Mouse (Mus musculus): ENCODE results near the gene Gcsh. TPM values are rescaled to one million over a fixed set of nuclear protein-coding genes. Genes with fewer than 3 reads are reported as not detected.
A peak's percentile ranks its signal among the peaks of the same experiment; 100 is the strongest.

Gcsh gene
- total RNA-seq (2017), result 76.5 and 87.6 TPM in 2 replicates

DNA sequence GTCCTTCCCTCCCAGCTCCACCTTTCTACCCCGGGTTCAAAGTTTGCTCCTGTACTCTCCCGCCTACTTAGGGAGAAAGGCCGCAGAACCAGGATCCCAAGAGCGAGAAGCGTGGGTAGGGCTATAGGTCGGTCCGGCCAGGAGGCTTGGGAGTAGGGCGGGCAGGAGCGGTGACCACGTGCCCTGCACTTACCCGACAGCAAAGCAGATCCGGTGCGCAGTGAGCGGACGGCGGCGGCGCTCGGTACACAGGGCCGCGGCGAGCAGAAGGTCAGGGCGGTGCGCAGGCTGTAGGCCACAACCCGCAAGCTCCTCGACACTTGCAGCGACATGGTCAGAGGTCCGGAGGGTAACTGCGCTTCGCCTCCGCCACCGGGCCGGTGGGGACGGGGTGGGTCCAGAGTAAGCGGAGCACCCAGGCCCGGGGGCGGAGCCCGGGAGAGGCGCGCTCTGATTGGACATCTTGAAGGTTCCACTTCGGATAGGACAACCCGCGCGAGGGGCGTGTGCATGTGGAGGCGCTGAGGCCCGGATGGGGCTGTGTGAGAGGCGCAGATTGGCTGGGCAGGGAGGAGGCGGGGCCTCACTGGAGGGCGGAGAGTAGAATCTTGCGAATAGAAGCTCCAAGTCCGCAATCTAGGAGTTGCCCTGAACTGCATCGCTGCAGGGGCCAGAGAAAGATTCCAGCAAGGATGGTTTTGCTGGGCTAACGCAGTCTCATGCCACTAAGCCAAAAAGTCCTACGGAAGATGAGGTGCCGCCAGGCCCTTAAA, at the start of gene Gcsh:
Gene Gcsh (minus strand): TSS at position 443 of the 773 bp plus-strand sequence.
- peak; percentile 98 for ATAC-seq (replicated peaks; ENCODE audit: low read depth, poor library complexity, severe bottlenecking)

- no peak for ATAC-seq (replicated peaks; ENCODE audit: low read depth, poor library complexity, severe bottlenecking)
These were observed 46.5 kb upstream of the Gcsh start for GRCm38 (mm10) chr8:117039843-117040242.

DNA sequence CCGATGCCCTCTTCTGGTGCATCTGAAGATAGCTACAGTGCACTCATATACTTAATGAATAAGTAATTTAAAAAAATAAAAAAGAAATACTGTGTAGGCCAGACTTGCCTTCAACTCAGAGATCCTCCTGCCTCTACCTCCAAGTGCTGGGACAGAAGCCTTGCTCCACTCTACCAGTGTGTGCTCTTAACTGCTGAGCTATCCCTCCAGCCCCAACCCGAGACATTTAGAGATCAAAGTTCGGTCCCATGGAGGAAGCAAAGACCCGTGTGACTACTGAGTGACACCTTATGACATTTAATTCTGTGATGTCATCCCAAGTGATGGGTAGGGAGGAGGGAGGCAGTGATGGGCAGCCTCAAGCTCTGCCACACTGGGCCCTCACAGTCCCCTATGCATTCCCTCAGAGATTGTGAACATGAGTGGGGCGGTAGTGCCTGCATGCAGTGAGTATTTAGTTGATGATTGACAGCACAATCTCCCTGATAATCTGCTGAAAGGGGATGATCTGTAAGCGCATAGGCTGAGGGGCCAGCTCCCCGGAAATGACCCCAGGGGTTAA, 44.1 kb upstream of the Gcsh start:
- ATAC-seq (replicated peaks; ENCODE audit: low read depth, poor library complexity, severe bottlenecking), result no peak

- ATAC-seq (replicated peaks; ENCODE audit: low read depth, poor library complexity, severe bottlenecking), result peak; percentile 85
These were observed 40.1 kb upstream of the Gcsh start for GRCm38 (mm10) chr8:117033393-117033792.

DNA sequence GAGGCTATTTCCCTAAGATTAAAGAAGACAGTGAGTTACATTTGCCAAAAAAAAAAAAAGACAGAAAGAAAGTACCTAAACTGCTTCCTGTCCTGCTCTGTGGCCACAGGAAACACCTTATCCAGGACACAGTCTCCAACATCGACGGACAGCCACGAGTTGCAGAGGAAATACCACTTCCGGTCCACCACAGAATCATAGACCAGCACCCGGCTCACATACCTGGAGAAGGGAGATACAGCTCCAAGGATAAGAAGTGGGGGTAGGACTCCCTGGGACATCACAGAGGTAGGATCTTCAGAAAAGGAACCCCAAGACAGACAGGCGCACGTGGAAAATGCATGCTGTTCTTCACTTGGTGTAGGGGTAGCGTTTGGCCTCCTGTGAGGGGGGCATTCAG, 39.3 kb upstream of the Gcsh start:
- peak; percentile 55 for ATAC-seq (replicated peaks; ENCODE audit: low read depth, poor library complexity, severe bottlenecking)

DNA sequence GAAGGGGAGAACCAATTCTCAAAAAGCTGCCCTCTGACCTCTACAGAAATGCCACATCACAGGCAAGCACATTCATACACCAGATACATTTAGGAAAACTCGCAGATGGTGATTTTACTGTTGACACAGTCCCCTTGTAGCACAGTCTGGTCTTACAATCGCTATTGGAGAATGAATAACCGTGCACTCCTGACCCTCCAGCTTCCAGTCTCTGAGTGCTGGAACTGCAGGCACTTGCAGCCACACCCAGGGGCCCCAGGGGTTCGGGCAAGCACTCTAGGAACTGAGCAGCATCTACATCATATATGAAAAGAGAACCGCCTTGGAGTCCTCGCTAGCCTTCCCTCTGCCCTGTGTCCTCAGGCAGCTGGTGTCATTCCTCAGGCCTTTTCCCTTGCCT, 38.1 kb upstream of the Gcsh start:
- ATAC-seq (replicated peaks; ENCODE audit: low read depth, poor library complexity, severe bottlenecking), result no peak

DNA sequence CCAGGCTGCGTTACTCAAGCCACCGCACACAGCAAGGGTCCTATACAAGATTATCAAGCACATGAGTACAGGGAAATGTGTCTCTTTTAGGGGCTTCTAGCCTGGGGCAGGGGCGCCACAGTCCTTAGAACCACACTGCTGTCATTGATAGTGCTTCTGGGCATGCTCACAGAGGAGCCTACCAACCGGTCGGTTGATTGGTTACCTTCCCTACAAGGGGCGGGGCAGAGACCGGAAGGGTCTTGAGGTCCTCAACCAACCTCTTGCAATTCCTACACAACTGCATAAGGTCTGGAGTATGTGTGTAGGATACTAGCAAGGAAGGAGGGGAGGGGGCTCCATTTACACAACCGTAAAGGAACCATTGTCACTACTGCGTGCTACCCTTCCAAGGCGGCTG, 35.3 kb upstream of the Gcsh start:
- no peak for ATAC-seq (replicated peaks; ENCODE audit: low read depth, poor library complexity, severe bottlenecking)

- no peak for ATAC-seq (replicated peaks; ENCODE audit: low read depth, poor library complexity, severe bottlenecking)
These were observed 34.3 kb upstream of the Gcsh start for GRCm38 (mm10) chr8:117027601-117028000.

DNA sequence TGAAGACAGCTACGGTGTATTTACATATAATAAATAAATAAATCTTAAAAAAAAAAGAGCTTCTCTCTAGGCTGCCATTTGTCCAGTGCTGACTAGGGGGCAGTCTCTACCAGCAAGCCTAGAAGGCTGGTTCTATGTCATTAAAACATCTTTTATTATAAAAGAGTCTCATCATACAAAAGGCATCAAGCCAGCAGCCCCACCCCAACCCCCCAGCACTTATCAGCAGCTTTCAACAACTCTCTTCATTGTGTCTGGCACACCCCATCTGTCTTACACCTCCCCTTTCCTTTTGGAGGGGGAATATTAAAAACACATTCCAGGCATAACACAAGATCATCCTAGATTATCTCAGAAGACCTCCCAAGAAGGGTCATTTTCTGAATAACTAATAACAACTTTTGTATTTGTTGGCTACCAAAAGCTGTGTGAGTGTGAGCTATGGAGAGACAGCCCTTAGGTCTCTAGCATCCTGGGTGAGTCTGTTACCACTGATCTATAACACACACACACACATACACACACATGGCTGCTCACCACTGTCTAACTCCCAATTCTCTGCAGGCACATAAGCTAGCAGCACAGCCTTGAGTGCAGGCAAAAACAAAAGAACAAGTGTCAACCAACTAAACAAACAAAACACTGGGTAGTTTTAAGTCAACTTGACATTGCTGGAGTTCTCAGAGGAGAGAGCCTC, 29.1 kb upstream of the Gcsh start:
- peak; percentile 54 for ATAC-seq (replicated peaks; ENCODE audit: low read depth, poor library complexity, severe bottlenecking)

- no peak for ATAC-seq (replicated peaks; ENCODE audit: low read depth, poor library complexity, severe bottlenecking)
These were observed 26.3 kb upstream of the Gcsh start for GRCm38 (mm10) chr8:117019323-117020275.

DNA sequence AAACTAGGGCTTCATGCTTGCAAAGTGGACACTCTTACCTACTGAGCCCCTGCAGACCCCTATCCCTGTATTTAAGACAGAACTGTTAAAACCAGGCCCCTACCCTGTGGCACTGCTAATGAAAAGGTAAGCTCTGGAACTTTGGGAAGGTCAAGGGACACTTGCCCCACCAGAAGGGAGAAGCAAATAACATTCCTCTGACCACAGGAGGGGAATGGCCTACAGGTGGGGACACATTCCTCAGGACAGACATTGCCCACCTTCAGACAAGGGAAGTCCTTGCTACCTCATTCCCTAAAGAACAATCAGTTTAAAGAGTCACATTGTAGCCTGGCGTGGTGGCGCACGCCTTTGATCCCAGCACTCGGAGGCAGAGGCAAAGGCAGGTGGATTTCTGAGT, 24.6 kb upstream of the Gcsh start:
- ATAC-seq (replicated peaks; ENCODE audit: low read depth, poor library complexity, severe bottlenecking), result no peak

- no peak for ATAC-seq (replicated peaks; ENCODE audit: low read depth, poor library complexity, severe bottlenecking)
These were observed 23.7 kb upstream of the Gcsh start for GRCm38 (mm10) chr8:117017006-117017405.

DNA sequence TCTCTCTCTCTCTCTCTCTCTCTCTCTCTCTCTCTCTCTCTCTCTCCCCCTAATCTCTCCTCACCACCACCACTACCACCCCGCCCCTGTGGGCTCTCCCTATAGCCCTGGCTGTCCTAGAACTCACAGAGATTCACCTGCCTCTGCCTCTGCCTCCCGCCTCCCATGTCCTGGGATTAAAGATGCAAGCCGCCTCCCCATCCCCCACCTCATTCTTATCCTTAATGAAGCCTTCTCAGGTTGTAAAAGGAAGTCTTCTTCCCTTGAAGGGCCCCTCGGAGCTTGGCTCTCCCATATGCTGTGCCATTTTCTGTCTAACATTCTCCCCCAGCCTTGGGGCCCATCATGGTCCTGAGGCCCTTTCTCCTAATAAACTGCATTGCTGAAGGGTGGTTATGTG, 22.3 kb upstream of the Gcsh start:
- ATAC-seq (replicated peaks; ENCODE audit: low read depth, poor library complexity, severe bottlenecking), result no peak

DNA sequence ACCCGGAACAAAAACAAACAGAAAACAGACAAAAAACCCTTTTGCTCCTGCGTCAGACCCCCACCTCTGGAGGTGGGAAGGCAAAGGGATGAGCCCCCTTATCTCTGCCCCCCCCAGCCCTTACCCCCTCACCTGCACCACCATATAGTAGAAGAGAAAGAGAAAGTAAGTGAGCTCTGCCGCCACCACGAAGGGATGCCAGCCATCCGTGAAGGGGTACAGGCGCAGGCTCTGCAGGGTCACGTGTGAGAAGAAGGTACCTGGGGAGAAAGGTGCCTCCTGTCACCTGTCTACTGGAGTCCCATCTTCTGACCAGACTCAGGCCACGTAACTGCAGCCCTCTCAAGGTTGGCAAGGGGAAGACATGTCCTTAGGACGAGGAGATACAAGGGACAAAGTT, 18.0 kb upstream of the Gcsh start:
- ATAC-seq (replicated peaks; ENCODE audit: low read depth, poor library complexity, severe bottlenecking), result no peak

GRCm38 (mm10) chr8:116994016-116994716, 829 bp upstream of the Gcsh start:
- no peak for ATAC-seq (replicated peaks; ENCODE audit: low read depth, poor library complexity, severe bottlenecking)

DNA sequence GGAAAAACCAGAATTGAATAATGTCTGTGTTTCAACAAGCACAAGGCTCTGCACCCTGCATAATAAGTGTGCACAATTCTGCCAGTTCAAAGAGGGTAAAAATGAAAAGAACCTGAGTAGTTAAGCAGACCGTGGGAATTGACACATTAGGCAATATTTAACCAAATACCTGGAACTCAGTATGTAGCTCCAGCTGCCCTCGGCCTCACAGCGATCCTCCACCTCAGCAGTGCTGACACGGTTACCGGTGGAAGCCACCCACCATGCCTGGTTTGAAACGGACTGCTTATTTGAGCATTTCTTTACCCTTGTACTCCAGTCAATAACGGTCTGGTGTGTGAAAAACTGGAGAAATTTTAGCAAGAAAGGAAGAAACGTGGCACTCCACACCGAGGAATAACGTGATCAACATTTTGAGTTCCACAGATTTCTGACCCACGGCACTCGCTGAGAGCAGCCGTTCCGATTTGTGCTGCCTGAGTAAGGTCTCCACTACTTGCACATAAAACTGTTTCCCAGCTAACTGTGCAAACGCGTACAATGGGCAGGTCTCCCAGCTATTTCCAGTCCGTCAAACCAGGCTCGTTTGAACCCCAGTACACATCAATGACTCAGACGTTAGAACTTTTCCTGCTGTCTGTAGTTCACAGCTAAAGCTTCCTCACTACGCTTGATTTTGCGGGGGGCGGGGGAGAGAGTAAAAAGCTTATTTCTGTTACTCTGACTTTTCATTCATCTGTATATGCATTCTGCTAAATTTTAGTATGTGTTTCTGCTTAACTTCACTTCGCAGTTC, 963 bp downstream of the Gcsh start:
- ATAC-seq (replicated peaks; ENCODE audit: low read depth, poor library complexity, severe bottlenecking), result 0 out of 2 replicates have a peak, but pooled peaks have one; percentile 11

DNA sequence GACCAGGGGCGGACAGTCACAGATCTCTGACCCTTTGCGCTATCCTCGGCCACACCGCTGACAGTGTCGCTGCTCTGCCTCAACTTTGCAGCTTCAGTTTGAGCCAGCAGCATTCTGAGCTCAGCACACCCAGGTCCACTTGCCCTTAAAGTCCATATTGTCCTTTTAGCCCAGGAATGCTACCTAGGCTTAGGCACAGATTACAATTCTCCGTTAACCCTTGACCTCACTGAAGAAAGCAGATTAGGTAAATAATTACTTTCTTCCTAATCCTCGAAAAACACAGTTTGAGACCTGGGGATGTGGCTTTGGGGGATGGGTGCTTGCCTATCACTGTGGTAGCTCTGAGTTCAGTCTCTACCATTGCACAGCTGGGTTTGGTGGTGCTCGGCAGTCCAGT, 2.1 kb downstream of the Gcsh start:
- ATAC-seq (replicated peaks; ENCODE audit: low read depth, poor library complexity, severe bottlenecking), result no peak

GRCm38 (mm10) chr8:116989842-116990241, 3.5 kb downstream of the Gcsh start:
- no peak for ATAC-seq (replicated peaks; ENCODE audit: low read depth, poor library complexity, severe bottlenecking)

DNA sequence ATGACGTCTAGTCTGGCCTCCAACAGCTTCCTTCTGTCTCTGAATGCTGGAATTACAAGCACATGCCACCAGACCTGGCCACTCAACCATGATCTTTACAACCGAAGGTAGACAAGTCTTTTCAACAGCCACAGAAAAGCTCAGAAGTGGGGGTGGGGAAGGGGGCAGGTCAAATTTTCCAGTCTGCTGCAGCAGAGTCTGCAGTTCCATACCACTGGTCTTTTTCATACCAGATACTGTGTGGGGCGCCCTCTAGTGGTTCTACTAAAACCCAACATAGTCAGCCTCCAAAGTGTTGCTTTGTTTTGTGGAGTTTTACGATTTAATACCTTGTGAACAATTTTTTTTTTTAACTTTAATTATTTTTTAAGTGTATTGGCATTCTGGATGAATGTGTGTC, 13.2 kb downstream of the Gcsh start:
- ATAC-seq (replicated peaks; ENCODE audit: low read depth, poor library complexity, severe bottlenecking), result peak; percentile 34

Measured in common myeloid progenitor, adult 5-6 weeks (primary cell).